Mouse (Mus musculus) retina, embryonic 14.5 days (tissue): Measurements from ENCODE around the gene Ifit1bl1.
"Not testable (repeated sequence)": the region's sequence is repeated elsewhere in the genome, so short reads cannot be mapped to it uniquely, and the experiment has no call there.

Source experiments
- DNase-seq: peaks from one replicate; pipeline ENCODE4 v3.0.0-alpha.2; 2015; ENCODE audit warnings: low spot score

The Ifit1bl1 gene

GRCm38 (mm10) chr19:34587898-34588692 is 13.7 kb downstream of the Ifit1bl1 start:
- DNase-seq = not testable (repeated sequence)

- DNase-seq = not testable (repeated sequence)
Observed at GRCm38 (mm10) chr19:34585740-34586458, 15.9 kb downstream of the Ifit1bl1 start.

DNA sequence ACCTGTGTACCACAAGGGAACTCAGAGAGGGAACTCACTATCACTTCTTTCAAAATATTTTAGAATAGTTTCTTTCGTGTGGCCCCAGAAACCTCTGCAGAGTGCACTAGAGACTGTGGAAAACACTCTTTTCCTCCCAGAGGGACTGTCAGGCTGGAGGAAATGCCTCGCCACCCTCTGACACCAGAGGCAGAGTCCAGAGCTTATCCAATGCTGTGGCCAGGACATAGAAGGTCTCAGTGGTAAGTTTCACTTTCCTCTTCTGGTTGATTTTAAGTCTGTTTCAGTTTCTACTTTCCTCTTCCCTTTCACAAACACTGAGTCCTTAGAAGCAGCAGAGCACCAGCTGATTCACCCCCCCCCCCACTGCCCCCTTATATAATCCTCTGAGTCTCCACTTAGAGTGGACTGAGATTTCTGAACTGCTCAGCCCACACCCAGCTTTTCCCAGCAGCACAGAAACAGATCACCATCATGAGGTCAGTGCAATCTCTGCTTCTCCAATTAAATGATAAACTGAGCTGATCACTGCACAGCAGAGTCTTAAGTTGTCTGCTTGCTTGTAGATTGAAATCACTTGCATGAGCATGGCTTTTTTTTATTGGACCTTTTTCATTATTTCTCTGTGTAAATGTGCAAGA is 18.5 kb downstream of the Ifit1bl1 start, which contains the start of gene Ifit3:
Ifit3 (plus strand) TSS at position 406 of the 641 bp plus-strand sequence.
- DNase-seq = not testable (repeated sequence)

GRCm38 (mm10) chr19:34582696-34583095 is 19.1 kb downstream of the Ifit1bl1 start:
- DNase-seq = not testable (repeated sequence)

GRCm38 (mm10) chr19:34577121-34577520 is 24.6 kb downstream of the Ifit1bl1 start:
- DNase-seq = no peak

- no peak for DNase-seq
Observed at GRCm38 (mm10) chr19:34573650-34574049, 28.1 kb downstream of the Ifit1bl1 start.

GRCm38 (mm10) chr19:34571080-34571479 is 30.7 kb downstream of the Ifit1bl1 start:
- DNase-seq = no peak

DNA sequence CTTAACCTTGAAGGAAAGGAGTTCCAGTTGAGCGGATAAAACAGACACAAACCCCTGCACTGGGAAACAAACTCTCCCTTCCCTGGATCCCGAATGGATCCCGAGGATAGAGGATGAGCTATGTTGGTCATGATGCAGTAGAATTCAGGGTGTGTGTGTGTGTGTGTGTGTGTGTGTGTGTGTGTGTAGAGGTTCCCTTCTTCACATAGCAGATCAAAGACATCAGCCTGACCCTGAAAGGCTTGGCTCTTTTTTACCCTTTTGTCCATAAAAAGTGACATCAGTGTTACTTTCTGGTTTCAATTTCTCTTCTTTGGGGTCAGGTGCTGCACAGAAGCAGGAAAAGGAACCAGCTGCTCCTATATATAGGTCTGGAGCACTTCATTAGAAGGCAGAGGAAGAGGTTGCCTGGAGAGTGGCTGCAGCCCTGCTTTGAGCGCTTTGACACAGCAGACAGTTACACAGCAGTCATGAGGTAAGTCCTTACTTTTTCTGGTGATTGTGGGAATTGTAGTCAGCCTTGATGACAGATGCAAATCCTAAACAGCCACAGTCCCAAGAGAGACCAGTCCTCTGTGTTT is 31.8 kb downstream of the Ifit1bl1 start:
- no peak for DNase-seq

DNA sequence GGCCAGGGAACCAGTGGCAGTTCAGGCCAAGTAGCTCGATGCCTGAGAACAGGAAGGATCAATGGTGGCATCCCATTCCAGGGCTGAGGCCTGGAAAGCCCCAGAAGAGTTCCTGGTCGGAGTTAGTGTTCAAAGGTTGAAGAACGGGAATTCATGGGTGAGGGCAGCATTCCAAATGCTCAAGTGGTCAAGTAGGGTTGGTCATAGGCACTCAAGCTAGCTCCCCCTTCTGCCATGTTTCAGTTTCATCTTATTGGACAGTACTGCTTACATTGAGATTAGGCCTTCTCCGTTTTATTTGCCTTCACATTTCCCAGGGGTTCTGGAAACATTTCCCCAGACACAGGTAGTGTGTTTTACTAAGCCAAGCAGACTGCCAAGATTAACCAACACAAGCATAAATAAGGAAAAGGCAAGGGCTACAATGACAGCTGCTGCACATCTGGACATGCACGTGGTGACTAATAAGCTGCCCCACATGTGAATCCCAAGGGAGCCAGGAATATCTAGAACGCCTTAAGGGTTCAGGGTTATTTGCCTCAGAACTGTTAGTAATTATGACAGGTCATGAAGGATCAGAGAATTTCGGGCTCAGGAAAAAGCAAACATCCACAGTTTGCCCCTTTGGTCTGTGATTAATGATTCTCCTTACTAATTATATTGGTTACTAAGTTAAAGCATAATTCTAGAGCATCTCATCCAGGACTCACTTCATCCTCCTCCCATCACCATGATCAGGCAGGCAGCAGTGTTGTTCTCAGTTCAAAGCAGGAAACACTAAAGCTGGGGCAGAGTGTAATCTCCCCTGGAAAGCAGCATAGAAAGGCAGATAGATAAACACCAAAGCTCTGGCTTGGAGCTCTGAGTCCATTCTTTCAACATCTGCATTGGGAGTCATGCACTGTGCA is 32.5 kb downstream of the Ifit1bl1 start:
- DNase-seq = no peak

- DNase-seq = peak; percentile 31
Observed at GRCm38 (mm10) chr19:34566178-34566784, 35.5 kb downstream of the Ifit1bl1 start.

GRCm38 (mm10) chr19:34562556-34562955 is 39.2 kb downstream of the Ifit1bl1 start:
- DNase-seq = no peak

GRCm38 (mm10) chr19:34556621-34557020 is 45.1 kb downstream of the Ifit1bl1 start:
- no peak for DNase-seq

DNA sequence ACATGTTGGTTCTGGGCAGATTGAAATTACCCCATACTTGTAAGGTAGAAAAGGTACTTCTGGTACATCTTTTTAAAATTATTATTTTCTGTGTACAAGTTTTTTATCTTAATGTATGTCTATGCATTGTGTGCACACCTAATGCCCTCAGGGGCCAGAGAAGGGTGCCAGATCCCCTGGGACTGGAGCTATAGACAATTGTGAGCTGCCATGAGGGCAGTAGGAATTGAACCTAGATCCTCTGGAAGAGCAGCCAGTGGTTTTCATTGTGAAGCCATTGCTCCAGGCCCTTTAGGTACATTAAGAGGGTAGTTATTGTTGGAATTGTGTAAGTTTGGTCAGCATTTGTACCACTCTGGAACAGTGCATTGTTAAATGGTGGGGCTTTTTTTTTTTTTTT is 47.7 kb downstream of the Ifit1bl1 start:
- no peak for DNase-seq

- DNase-seq = no peak
Observed at GRCm38 (mm10) chr19:34553522-34553921, 48.2 kb downstream of the Ifit1bl1 start.

DNA sequence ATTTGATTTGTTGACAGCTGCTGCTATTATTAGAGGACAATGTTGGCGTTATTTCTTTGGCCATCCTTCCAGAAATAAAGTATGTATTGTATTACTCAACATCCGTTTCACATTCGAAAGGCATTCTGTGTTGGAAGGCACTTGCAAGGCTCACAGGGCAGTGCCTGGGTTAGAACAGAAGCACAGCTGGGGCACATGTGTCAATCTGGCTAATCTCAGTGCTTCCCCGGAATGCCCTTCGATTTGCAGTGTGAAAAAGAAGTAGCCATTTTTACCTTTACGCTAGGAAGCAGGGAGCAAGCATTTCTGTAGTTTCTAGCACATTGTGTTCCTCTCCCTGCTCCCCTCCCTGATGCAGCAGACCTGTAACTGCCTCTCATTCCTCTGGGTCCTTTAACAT is 48.7 kb downstream of the Ifit1bl1 start:
- DNase-seq = no peak

- no peak for DNase-seq
Observed at GRCm38 (mm10) chr19:34551981-34552380, 49.8 kb downstream of the Ifit1bl1 start.

- DNase-seq = peak; percentile 88
Observed at GRCm38 (mm10) chr19:34550534-34551223, 51.1 kb downstream of the Ifit1bl1 start, which contains the start of gene Ifit2. Gene Ifit2 (plus strand): TSS chr19:34550694.

DNA sequence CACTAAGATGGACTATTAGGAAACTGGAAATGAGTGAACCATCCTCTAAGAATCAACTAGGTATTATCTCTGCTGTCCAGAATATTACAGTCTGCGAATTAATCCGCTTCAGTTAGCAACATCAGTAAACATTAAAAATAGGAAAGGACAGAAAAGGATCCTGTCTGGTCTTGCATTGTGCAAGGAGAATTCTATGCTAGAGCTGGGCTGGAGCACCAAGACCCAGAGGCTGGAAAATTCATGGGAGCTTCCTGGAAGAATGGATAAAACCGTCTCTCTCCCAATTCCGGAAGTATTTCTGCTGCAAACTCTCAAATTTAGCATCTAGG is 51.6 kb downstream of the Ifit1bl1 start:
- no peak for DNase-seq

DNA sequence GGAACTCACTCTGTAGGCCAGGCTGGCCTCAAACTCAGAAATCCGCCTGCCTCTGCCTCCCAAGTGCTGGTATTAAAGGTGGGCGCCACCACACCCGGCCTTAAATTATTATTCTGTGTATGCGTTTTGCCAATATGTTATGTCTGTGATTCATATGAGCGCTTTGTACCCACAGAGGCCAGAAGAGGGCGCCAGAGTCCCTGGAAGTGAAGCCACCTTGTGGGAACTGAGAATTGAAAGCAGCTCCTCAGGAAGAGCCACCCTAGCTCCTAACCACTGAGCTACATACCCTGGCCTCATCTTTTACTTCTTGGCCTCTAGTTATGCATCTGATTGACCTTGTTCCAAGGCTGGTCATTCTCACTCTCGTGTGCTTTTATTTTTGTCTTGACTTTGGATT is 53.8 kb downstream of the Ifit1bl1 start:
- DNase-seq = peak; percentile 81

- DNase-seq = no peak
Observed at GRCm38 (mm10) chr19:34546211-34546610, 55.5 kb downstream of the Ifit1bl1 start.
